Mouse (Mus musculus) intestine, embryonic 15.5 days (tissue): ENCODE measurements around the gene Boc. TPM values are rescaled to one million over a fixed set of nuclear protein-coding genes. Genes with fewer than 3 reads are reported as not detected.

Source experiments
- ATAC-seq: fragments of 200-750 bp; cut with Nextera tagmentation; 2 replicates; pipeline ENCODE4 v1.8.0; 2017; ENCODE audit warnings: moderate TSS enrichment, moderate library complexity
- H3K27ac ChIP-seq: fragments of 300-500 bp; sonication (generic); 2 replicates; pipeline ENCODE4 v1.5.1; 2015; ENCODE audit warnings: mild to moderate bottlenecking, inconsistent platforms
- H3K27me3 ChIP-seq: fragments of 300-500 bp; sonication (generic); replicated peaks from 2 replicates; pipeline ENCODE4 v1.6.1; 2015; ENCODE audit warnings: inconsistent platforms
- H3K36me3 ChIP-seq: fragments of 300-500 bp; sonication (generic); 2 replicates; pipeline ENCODE4 v1.6.1; 2015; ENCODE audit warnings: inconsistent platforms
- H3K4me1 ChIP-seq: fragments of 300-500 bp; sonication (generic); replicated peaks from 2 replicates; pipeline ENCODE4 v1.6.1; 2015; ENCODE audit warnings: inconsistent platforms
- H3K4me2 ChIP-seq: fragments of 300-500 bp; sonication (generic); replicated peaks from 2 replicates; pipeline ENCODE4 v1.6.1; 2015; ENCODE audit warnings: mild to moderate bottlenecking, inconsistent platforms
- H3K4me3 ChIP-seq: fragments of 300-500 bp; sonication (generic); replicated peaks from 2 replicates; pipeline ENCODE4 v1.5.1; 2015; ENCODE audit warnings: inconsistent platforms
- H3K9ac ChIP-seq: fragments of 300-500 bp; sonication (generic); 2 replicates; pipeline ENCODE4 v1.6.1; 2015; ENCODE audit warnings: inconsistent platforms
- H3K9me3 ChIP-seq: fragments of 300-500 bp; sonication (generic); 2 replicates; pipeline ENCODE4 v1.6.1; 2016; ENCODE audit warnings: inconsistent platforms
- WGBS: fragments of 180-500 bp; shearing (Covaris S2); methylation state at CpG from one replicate; pipeline ENCODE4 v1.1.7; 2015; 5-methylcytosine and 5-hydroxymethylcytosine counted together
- polyA plus RNA-seq: library from polyadenylated mRNA; unstranded; fragments of >200 nt; fragmentation: Nextera tagmentation; extraction: Ambion mirVana; gene quantifications from 2 replicates; pipeline ENCODE4 v1.2.1, GENCODE M21; 2015

Gene Boc
- 9.8 and 10.3 TPM in 2 replicates for polyA plus RNA-seq

- Histone ChIP-seq H3K27me3 (no peaks in the 10 kb centered on the region), H3K27ac (peak within 1 kb of the TSS; percentile 91), H3K9me3 (no peaks in the 10 kb centered on the region), H3K4me1 (0 out of 2 replicates have a peak, but pooled peaks cover 2% of the 10 kb centered on the region), H3K4me2 (peak within 1 kb of the TSS; percentile 91), H3K36me3 (no peaks in the 10 kb centered on the region), H3K4me3 (peak within 1 kb of the TSS; percentile 79), H3K9ac (peak within 1 kb of the TSS; percentile 90)
- peak; percentile 82 for ATAC-seq
- under 1% methylated on average over 46 of the region's 46 CpGs for WGBS
Measured at GRCm38 (mm10) chr16:44558471-44559329, at the start of gene Boc. TSS of gene Boc (minus strand) at chr16:44558897.

DNA sequence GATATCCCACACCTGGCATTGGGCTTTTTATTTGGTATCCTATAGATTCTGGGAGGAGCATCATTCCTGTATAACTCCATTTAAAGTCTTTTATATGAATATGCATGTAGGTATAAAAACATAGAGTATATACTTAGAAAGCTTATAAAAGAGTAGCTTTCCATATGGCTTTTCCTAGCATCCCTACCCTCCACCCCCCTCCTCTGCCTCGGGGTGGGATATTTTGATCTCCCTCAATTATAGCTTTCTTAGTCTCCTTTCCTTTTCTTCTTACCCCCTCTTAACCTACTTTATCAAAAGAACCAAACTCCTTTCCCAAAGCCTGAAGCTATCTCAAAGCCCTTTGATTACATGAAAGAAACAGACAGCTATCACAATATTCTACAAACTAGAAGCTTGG lies 47.9 kb upstream of the Boc start:
- no peak overlapping the region for H3K4me2 ChIP-seq
- no peak overlapping the region for H3K27ac ChIP-seq
- no peak for ATAC-seq

GRCm38 (mm10) chr16:44604021-44604616 lies 45.4 kb upstream of the Boc start:
- no peaks in the 10 kb centered on the region for H3K9me3 ChIP-seq
- no peaks in the 10 kb centered on the region for H3K36me3 ChIP-seq
- H3K4me3 ChIP-seq: no peak overlapping the region
- H3K4me1 ChIP-seq: peaks cover 6% of the 10 kb centered on the region; the same call in 1 of the 2 replicates
- 40% methylated on average over 9 of the region's 9 CpGs for WGBS
- H3K9ac ChIP-seq: no peak overlapping the region
- no peaks in the 10 kb centered on the region for H3K27me3 ChIP-seq
- no peak for ATAC-seq
- no peak overlapping the region for H3K27ac ChIP-seq
- no peak overlapping the region for H3K4me2 ChIP-seq

More for the DNA sequence above, 47.9 kb upstream of the Boc start:
- 79% methylated on average over 1 of the region's 1 CpGs for WGBS
- peaks cover 6% of the 10 kb centered on the region; the same call in 1 of the 2 replicates for H3K4me1 ChIP-seq
- H3K36me3 ChIP-seq: no peaks in the 10 kb centered on the region
- H3K27me3 ChIP-seq: no peaks in the 10 kb centered on the region
- no peak overlapping the region for H3K4me3 ChIP-seq
- no peaks in the 10 kb centered on the region for H3K9me3 ChIP-seq
- no peak overlapping the region for H3K9ac ChIP-seq

GRCm38 (mm10) chr16:44601999-44602794 lies 43.5 kb upstream of the Boc start:
- WGBS: 40% methylated on average over 8 of the region's 8 CpGs
- Histone ChIP-seq H3K27ac (no peak overlapping the region), H3K9ac (no peak overlapping the region), H3K36me3 (no peaks in the 10 kb centered on the region), H3K4me3 (no peak overlapping the region), H3K27me3 (no peaks in the 10 kb centered on the region), H3K4me1 (peaks cover 6% of the 10 kb centered on the region; the same call in 1 of the 2 replicates), H3K9me3 (no peaks in the 10 kb centered on the region), H3K4me2 (no peak overlapping the region)
- peak; percentile 58 for ATAC-seq

DNA sequence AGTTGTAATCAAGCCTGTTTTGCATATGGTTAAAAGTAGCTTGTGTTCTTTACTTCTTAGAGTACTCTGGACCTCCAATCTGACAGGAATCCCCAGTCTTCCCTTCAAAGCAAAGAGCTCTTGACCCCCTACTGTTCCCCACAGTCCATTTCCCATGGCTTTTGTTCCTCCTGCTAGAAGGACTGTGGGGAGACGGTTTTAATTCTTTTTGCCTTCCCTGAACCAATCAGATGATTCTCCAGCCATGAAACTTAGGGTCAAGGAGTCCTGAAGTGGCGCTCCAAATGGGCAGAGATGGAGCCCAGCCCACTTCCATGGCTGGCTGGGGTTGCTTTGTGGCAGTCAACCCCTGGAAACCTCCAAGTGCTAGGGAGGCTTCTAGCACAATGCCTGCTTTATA lies 42.5 kb upstream of the Boc start:
- ATAC-seq: peak; percentile 27; the same call in 1 of the 2 replicates
- WGBS: 62% methylated on average over 2 of the region's 2 CpGs
- Histone ChIP-seq H3K9me3 (no peaks in the 10 kb centered on the region), H3K27me3 (no peaks in the 10 kb centered on the region), H3K9ac (no peak overlapping the region), H3K36me3 (no peaks in the 10 kb centered on the region), H3K4me2 (no peak overlapping the region), H3K4me3 (no peak overlapping the region), H3K4me1 (peaks cover 6% of the 10 kb centered on the region; the same call in 1 of the 2 replicates), H3K27ac (no peak overlapping the region)

DNA sequence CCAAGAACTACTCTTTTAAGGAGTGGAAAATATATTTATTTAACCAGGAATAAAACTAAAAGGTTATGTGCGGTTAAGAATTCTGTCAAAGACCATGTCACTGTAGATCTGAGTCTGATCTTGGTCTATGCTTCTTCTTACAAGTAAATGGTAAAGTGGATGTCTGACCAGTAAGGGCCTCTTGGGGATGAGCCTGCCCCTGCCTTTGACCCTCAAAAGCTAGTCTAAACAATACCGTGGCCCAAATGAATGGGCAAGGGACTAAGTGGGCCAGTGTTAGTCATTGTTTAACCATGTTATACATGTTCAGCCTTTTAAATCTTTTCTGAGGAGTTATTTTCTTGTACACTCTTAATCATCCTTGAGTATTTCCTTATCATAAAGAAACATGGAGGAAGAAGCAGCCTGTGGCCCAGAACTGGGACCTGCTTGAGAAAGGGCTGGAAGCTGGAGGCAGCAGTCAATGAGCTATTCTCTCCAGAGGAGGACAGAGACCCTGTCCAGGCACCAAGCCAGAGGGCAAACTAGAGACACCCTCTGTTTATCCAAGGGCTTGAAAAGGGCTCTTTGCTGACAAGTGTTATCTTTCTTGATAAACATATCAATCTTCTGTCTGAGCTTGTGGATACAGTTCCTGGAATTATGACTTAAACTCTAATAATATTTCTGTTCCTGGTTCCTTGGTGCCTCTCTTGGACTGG lies 38.6 kb upstream of the Boc start:
- Histone ChIP-seq H3K9me3 (no peaks in the 10 kb centered on the region), H3K9ac (no peak overlapping the region), H3K27ac (no peak overlapping the region), H3K4me1 (peaks cover 2% of the 10 kb centered on the region; the same call in 1 of the 2 replicates), H3K4me2 (no peak overlapping the region), H3K4me3 (no peak overlapping the region), H3K36me3 (no peaks in the 10 kb centered on the region), H3K27me3 (no peaks in the 10 kb centered on the region)
- 58% methylated on average over 2 of the region's 2 CpGs for WGBS
- no peak for ATAC-seq

DNA sequence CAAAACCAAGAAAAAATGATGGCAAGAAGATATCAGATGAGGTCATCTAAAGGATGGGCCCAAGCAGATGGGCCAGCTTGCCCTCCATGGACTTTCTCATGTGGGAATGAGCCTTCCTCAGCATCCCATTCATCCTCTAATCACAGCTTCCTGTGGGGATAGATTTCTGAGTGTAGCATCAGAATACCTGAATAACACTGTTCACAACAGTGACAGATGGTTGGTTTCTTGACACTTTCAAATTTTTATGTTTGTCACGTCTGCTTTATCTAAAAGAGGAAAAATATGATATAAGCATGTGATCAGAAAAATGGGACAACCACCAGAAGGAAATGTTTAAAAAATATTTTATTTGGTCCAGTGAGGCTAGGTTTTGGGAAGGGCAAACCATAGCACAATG lies 30.8 kb upstream of the Boc start:
- Histone ChIP-seq H3K4me1 (no peaks in the 10 kb centered on the region), H3K9me3 (no peaks in the 10 kb centered on the region), H3K4me2 (no peak overlapping the region), H3K36me3 (no peaks in the 10 kb centered on the region), H3K9ac (no peak overlapping the region), H3K27me3 (no peaks in the 10 kb centered on the region), H3K4me3 (no peak overlapping the region), H3K27ac (no peak overlapping the region)
- 86% methylated on average over 1 of the region's 1 CpGs for WGBS
- no peak for ATAC-seq

GRCm38 (mm10) chr16:44579421-44580024 lies 20.8 kb upstream of the Boc start:
- H3K9me3 ChIP-seq: no peaks in the 10 kb centered on the region
- H3K4me2 ChIP-seq: peak overlapping the region; percentile 33
- WGBS: 25% methylated on average over 15 of the region's 15 CpGs
- H3K9ac ChIP-seq: no peak overlapping the region
- peak; percentile 28; the same call in 1 of the 2 replicates for ATAC-seq
- no peaks in the 10 kb centered on the region for H3K36me3 ChIP-seq
- no peaks in the 10 kb centered on the region for H3K27me3 ChIP-seq
- peaks cover 5% of the 10 kb centered on the region; the same call in 1 of the 2 replicates for H3K4me1 ChIP-seq
- H3K27ac ChIP-seq: no peak overlapping the region
- no peak overlapping the region for H3K4me3 ChIP-seq

- no peak overlapping the region for H3K9ac ChIP-seq
- H3K27me3 ChIP-seq: no peaks in the 10 kb centered on the region
- peaks cover 5% of the 10 kb centered on the region; the same call in 1 of the 2 replicates for H3K4me1 ChIP-seq
- whole genome bisulfite sequencing: 79% methylated on average over 1 of the region's 1 CpGs
- H3K9me3 ChIP-seq: no peaks in the 10 kb centered on the region
- no peak overlapping the region for H3K4me2 ChIP-seq
- no peaks in the 10 kb centered on the region for H3K36me3 ChIP-seq
- no peak for ATAC-seq
- no peak overlapping the region for H3K4me3 ChIP-seq
- no peak overlapping the region for H3K27ac ChIP-seq
Measured at GRCm38 (mm10) chr16:44578551-44578950, 19.9 kb upstream of the Boc start.

- no peak overlapping the region for H3K4me2 ChIP-seq
- H3K36me3 ChIP-seq: no peaks in the 10 kb centered on the region
- H3K9me3 ChIP-seq: no peaks in the 10 kb centered on the region
- no peak overlapping the region for H3K27ac ChIP-seq
- H3K4me3 ChIP-seq: no peak overlapping the region
- no peaks in the 10 kb centered on the region for H3K27me3 ChIP-seq
- H3K4me1 ChIP-seq: no peaks in the 10 kb centered on the region
- H3K9ac ChIP-seq: no peak overlapping the region
- ATAC-seq: no peak
Measured at GRCm38 (mm10) chr16:44568056-44568455, 9.4 kb upstream of the Boc start.

GRCm38 (mm10) chr16:44565328-44566210 lies 6.9 kb upstream of the Boc start:
- no peak overlapping the region for H3K4me3 ChIP-seq
- no peaks in the 10 kb centered on the region for H3K36me3 ChIP-seq
- no peak overlapping the region for H3K9ac ChIP-seq
- 49% methylated on average over 22 of the region's 22 CpGs for WGBS
- no peaks in the 10 kb centered on the region for H3K4me1 ChIP-seq
- no peak for ATAC-seq
- H3K27ac ChIP-seq: no peak overlapping the region
- no peaks in the 10 kb centered on the region for H3K27me3 ChIP-seq
- no peaks in the 10 kb centered on the region for H3K9me3 ChIP-seq
- H3K4me2 ChIP-seq: no peak overlapping the region
